23 mouse cellular contexts compared by ENCODE assay signal in genomic region chrX:98670988-98671387, GRCm38 (mm10).
DNase-seq lines count a peak whose midpoint lies in the region; ATAC-seq lines count a peak whose summit lies in the region.
"Had no signal": no experiment of that assay in that cellular context is flagged by ENCODE, and none has a peak within 500 bp of the region (broad histone marks: within the 10 kb centered on the region; RNA-seq: fewer than 3 reads in every experiment).

No protein-coding gene starts in this region.

- no peak overlapping the region for H3K9ac ChIP-seq in heart, embryonic 11.5 days (ENCODE audit: low read depth, low read length)
- no peak overlapping the region for H3K9ac ChIP-seq in kidney, embryonic 16.5 days (replicated peaks; ENCODE audit: low read length)
- H3K9ac ChIP-seq: embryonic facial prominence, embryonic 15.5 days; forebrain, embryonic 15.5 days; heart, embryonic 13.5 days; hindbrain, embryonic 15.5 days had no signal

- H3K27ac ChIP-seq in heart, embryonic 11.5 days (ENCODE audit: low read depth, low read length): no peak overlapping the region
- H3K27ac ChIP-seq in kidney, embryonic 16.5 days (ENCODE audit: low read length): no peak overlapping the region
- H3K27ac ChIP-seq: embryonic facial prominence, embryonic 15.5 days; forebrain, embryonic 10.5 days; forebrain, embryonic 15.5 days; heart, embryonic 13.5 days; hindbrain, embryonic 15.5 days had no signal

- no peaks in the 10 kb centered on the region for H3K27me3 ChIP-seq in heart, embryonic 11.5 days (ENCODE audit: control insufficient read depth, insufficient read depth, low read length)
- no peaks in the 10 kb centered on the region for H3K27me3 ChIP-seq in kidney, embryonic 16.5 days (ENCODE audit: insufficient read depth, low read length)
- H3K27me3 ChIP-seq: CH12.LX; embryonic facial prominence, embryonic 15.5 days; forebrain, embryonic 15.5 days; heart, embryonic 13.5 days; hindbrain, embryonic 15.5 days had no signal

- H3K36me3 ChIP-seq in heart, embryonic 11.5 days (ENCODE audit: control insufficient read depth, insufficient read depth, low read length): no peaks in the 10 kb centered on the region
- no peaks in the 10 kb centered on the region for H3K36me3 ChIP-seq in kidney, embryonic 16.5 days (ENCODE audit: insufficient read depth, low read length)
- H3K36me3 ChIP-seq: embryonic facial prominence, embryonic 15.5 days; forebrain, embryonic 10.5 days; forebrain, embryonic 15.5 days; heart, embryonic 13.5 days; hindbrain, embryonic 15.5 days had no signal

- no peaks in the 10 kb centered on the region for H3K4me1 ChIP-seq in heart, embryonic 11.5 days (ENCODE audit: control insufficient read depth, insufficient read depth, low read length)
- no peaks in the 10 kb centered on the region for H3K4me1 ChIP-seq in kidney, embryonic 16.5 days (ENCODE audit: insufficient read depth, low read length)
- H3K4me1 ChIP-seq: embryonic facial prominence, embryonic 15.5 days; forebrain, embryonic 10.5 days; forebrain, embryonic 15.5 days; heart, embryonic 13.5 days; hindbrain, embryonic 15.5 days had no signal

- no peak overlapping the region for H3K4me3 ChIP-seq in heart, embryonic 11.5 days (ENCODE audit: low read depth, low read length)
- H3K4me3 ChIP-seq in kidney, embryonic 16.5 days (ENCODE audit: low read length): no peak overlapping the region
- H3K4me3 ChIP-seq: embryonic facial prominence, embryonic 15.5 days; erythroblast, embryonic 14.5 days; forebrain, embryonic 10.5 days; forebrain, embryonic 15.5 days; heart, embryonic 13.5 days; hindbrain, embryonic 15.5 days had no signal

- peak; percentile 7 to 12 for DNase-seq in heart, adult 18-20 months
- DNase-seq in heart, postnatal 10 days: peak; percentile 7 to 24
- DNase-seq in heart, adult 11 months: no peak
- DNase-seq in lung, postnatal 36 days: peak; percentile 14
- DNase-seq in lung, postnatal 4 days: no peak
- DNase-seq in right cerebral cortex, postnatal 10 days (ENCODE audit: low spot score in 2 of 2): no peak
- DNase-seq: adrenal gland, adult 8-10 months; cerebellum, adult 11 months; cerebellum, adult 8-10 months; cerebellum, postnatal 14 days; embryo, embryonic 11 days; gastrocnemius, postnatal 10 days; heart, postnatal 36 days had no signal

- ATAC-seq in heart, embryonic 11.5 days (replicated peaks; ENCODE audit: insufficient number of reproducible peaks, low FRiP score, low TSS enrichment): no peak
- ATAC-seq in kidney, embryonic 16.5 days (ENCODE audit: low FRiP score, low TSS enrichment): no peak
- ATAC-seq: forebrain, embryonic 15.5 days; intestine, embryonic 16.5 days had no signal

- no peaks in the 10 kb centered on the region for H3K9me3 ChIP-seq in heart, embryonic 11.5 days (replicated peaks; ENCODE audit: control insufficient read depth, low read length)
- no peaks in the 10 kb centered on the region for H3K9me3 ChIP-seq in kidney, embryonic 16.5 days (ENCODE audit: low read length)
- H3K9me3 ChIP-seq: embryonic facial prominence, embryonic 15.5 days; forebrain, embryonic 10.5 days; forebrain, embryonic 15.5 days; heart, embryonic 13.5 days; hindbrain, embryonic 15.5 days had no signal

- no peak overlapping the region for H3K4me2 ChIP-seq in heart, embryonic 11.5 days
- no peak overlapping the region for H3K4me2 ChIP-seq in kidney, embryonic 16.5 days (replicated peaks; ENCODE audit: low read depth, low read length)
- H3K4me2 ChIP-seq: embryonic facial prominence, embryonic 15.5 days; forebrain, embryonic 15.5 days; heart, embryonic 13.5 days; hindbrain, embryonic 15.5 days had no signal

- intact Hi-C loops in heart, postnatal 10 days (cut with DNase I): loop anchor here (10.0 kb wide), 1 partner anchor 64 kb away; no protein-coding TSS in a partner anchor

Comparison
In these comparisons a context has a peak if more than half of its experiments do, and no peak if none do; other contexts are left out.
1. DNase-seq: peak in heart, adult 18-20 months (2 of 2), heart, postnatal 10 days (2 of 2) and lung, postnatal 36 days (single experiment); none in heart, adult 11 months (single experiment), lung, postnatal 4 days (0 of 2) and right cerebral cortex, postnatal 10 days (0 of 2).